Mouse (Mus musculus) heart, postnatal 0 days (tissue): ENCODE data around the gene Vezf1.

Experiments used
- CTCF ChIP-seq: IDR thresholded peaks from 2 replicates; pipeline ENCODE4 v1.5.1; 2016; ENCODE audit warnings: antibody characterized with exemption, control low read depth, low read depth
- EP300 ChIP-seq: IDR thresholded peaks from 2 replicates; pipeline ENCODE4 v1.6.1; 2016; ENCODE audit warnings: antibody characterized with exemption, low read depth

DNA sequence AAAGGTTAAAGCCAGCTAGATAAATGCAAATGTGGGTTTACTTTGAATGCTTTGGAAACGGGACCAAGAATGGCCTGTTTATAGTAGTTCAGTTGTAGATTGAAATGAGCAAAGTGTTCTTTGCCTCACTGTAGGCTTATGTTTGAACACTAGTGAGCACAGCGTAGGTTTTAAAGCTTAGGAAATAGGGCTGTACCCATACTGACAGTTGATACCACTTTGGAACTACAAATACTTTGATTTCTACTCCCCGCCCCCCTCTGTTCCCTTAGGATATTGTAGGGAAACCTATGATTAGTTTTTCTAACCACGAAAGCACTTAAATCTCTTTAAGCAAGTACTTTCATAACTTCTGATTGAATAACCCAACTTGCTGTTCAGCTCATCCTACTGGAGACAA, 15.4 kb upstream of the Vezf1 start:
- TF ChIP-seq CTCF: no peak
- TF ChIP-seq EP300: no peak
